Mouse (Mus musculus) midbrain, embryonic 10.5 days (tissue): Measurements from ENCODE around the gene Eid1. TPM values are rescaled to one million over a fixed set of nuclear protein-coding genes. Genes with fewer than 3 reads are reported as not detected.

Source experiments
- DNase-seq: peaks from one replicate; pipeline ENCODE4 v3.0.0-alpha.2; 2017; ENCODE audit warnings: low spot score
- H3K27ac ChIP-seq: fragments of 300-500 bp; sonication (generic); replicated peaks from 2 replicates; pipeline ENCODE4 v1.5.1; 2016; ENCODE audit warnings: mild to moderate bottlenecking
- H3K27me3 ChIP-seq: fragments of 300-500 bp; sonication (generic); 2 replicates; pipeline ENCODE4 v1.6.1; 2016; ENCODE audit warnings: low read depth, mild to moderate bottlenecking; ENCODE audit not compliant: poor library complexity, severe bottlenecking
- H3K36me3 ChIP-seq: fragments of 300-500 bp; sonication (generic); 2 replicates; pipeline ENCODE4 v1.6.1; 2016; ENCODE audit warnings: mild to moderate bottlenecking, moderate library complexity
- H3K4me1 ChIP-seq: fragments of 300-500 bp; sonication (generic); 2 replicates; pipeline ENCODE4 v1.6.1; 2016
- H3K4me3 ChIP-seq: fragments of 300-500 bp; sonication (generic); 2 replicates; pipeline ENCODE4 v1.5.1; 2016; ENCODE audit warnings: mild to moderate bottlenecking, moderate library complexity
- H3K9me3 ChIP-seq: fragments of 300-500 bp; sonication (generic); replicated peaks from 2 replicates; pipeline ENCODE4 v1.6.1; 2016; ENCODE audit warnings: mild to moderate bottlenecking
- WGBS: fragments of 180-500 bp; shearing (Covaris S2); methylation state at CpG from one replicate; pipeline ENCODE4 v1.1.7; 2016; 5-methylcytosine and 5-hydroxymethylcytosine counted together
- polyA plus RNA-seq: library from polyadenylated mRNA; unstranded; fragments of >200 nt; fragmentation: Nextera tagmentation; extraction: Ambion mirVana; gene quantifications from 2 replicates; pipeline ENCODE4 v1.2.1, GENCODE M21; 2016

Eid1 gene
- 125 and 148 TPM in 2 replicates for polyA plus RNA-seq

DNA sequence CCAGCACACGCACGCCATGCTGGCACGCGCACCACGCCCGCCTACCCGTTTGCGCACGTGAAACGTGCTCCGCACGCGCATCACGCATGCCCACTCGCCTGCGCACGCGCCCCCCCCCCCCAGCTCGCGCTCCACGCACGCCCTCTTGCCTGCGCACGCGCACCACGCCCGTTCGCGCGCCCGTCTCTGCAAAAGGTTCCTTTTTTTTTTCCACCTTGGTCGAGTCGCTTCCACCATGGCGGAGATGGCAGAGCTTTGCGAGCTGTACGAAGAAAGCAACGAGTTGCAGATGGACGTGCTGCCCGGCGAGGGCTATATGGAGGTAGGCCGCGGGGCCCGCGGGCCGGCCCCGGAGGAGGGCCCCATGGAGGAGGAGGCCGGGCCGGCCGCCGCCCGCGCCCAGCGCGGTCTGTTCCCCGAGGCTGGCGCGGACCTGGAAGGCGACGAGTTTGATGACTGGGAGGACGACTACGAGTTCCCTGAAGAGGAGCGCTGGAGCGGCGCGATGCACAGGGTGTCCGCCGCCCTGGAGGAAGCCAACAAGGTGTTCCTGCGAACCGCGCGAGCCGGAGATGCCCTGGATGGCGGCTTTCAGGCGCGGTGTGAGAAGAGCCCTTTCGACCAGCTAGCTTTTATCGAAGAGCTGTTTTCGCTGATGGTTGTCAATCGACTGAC, at the start of gene Eid1:
Gene Eid1 (plus strand): TSS at position 139 of the 675 bp plus-strand sequence.
- Histone ChIP-seq H3K36me3 (no peaks in the 10 kb centered on the region), H3K27me3 (no peaks in the 10 kb centered on the region), H3K4me1 (peaks cover 25% of the 10 kb centered on the region), H3K9me3 (no peaks in the 10 kb centered on the region), H3K4me3 (peak within 1 kb of the TSS; percentile 85), H3K27ac (peak within 1 kb of the TSS; percentile 95)
- peak; percentile 85 for DNase-seq
- WGBS = under 1% methylated on average over 63 of the region's 79 CpGs

DNA sequence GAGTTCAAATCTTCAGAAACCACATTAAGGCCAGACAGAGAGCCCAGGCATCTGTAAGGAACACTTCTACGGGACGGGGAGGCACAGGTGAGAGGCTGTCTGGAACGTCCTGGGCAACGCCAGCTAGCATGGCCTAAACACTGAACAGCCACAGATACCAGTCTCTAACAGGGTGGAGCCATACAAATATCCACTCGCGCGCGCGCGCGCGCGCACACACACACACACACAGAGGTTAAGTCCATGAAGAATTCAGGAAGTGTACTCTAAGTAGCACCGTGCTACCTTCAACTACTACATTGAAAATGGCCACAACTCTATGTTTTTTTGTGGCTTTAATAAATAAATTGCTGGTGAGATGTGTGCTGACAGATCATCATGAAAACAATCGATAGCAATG, 49.7 kb upstream of the Eid1 start:
- Histone ChIP-seq H3K9me3 (no peaks in the 10 kb centered on the region), H3K4me1 (peaks cover 37% of the 10 kb centered on the region), H3K4me3 (peak overlapping the region; percentile 93)

DNA sequence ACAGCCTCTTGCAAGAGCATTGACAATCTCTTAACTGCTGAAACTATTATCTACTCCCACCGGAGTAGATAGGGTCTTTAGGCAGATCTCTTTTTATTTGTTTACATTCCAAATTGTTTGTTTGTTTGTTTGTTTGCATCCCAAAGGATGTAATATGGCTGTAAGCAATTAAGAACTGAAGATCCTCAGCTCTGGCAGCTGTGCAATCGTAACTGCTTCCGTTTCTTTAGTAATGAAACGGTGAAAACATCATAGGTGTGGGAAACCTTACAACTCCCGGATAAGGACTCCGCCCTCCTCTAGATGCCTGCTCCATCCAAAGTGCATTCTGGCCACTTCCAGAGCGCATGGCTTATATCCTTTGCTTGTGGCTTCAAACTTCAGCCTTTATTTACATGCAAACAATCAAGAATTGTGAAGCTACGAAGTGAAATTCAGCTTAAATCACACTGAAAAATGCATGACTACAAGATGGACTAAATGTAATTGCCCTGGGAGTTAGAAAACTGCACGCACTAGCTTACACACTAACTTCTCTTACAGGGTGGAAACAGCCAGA, 48.7 kb upstream of the Eid1 start:
- Histone ChIP-seq H3K4me3 (peak overlapping the region; percentile 93), H3K27me3 (no peaks in the 10 kb centered on the region), H3K36me3 (peaks cover 15% of the 10 kb centered on the region), H3K9me3 (no peaks in the 10 kb centered on the region), H3K4me1 (peaks cover 37% of the 10 kb centered on the region), H3K27ac (peak overlapping the region; percentile 89)
- no peak for DNase-seq
- 24% methylated on average over 9 of the region's 9 CpGs for WGBS

More for the DNA sequence above, 49.7 kb upstream of the Eid1 start:
- Histone ChIP-seq H3K36me3 (peaks cover 24% of the 10 kb centered on the region), H3K27me3 (no peaks in the 10 kb centered on the region), H3K27ac (no peak overlapping the region)
- WGBS = 95% methylated on average over 15 of the region's 15 CpGs
- DNase-seq = no peak

DNA sequence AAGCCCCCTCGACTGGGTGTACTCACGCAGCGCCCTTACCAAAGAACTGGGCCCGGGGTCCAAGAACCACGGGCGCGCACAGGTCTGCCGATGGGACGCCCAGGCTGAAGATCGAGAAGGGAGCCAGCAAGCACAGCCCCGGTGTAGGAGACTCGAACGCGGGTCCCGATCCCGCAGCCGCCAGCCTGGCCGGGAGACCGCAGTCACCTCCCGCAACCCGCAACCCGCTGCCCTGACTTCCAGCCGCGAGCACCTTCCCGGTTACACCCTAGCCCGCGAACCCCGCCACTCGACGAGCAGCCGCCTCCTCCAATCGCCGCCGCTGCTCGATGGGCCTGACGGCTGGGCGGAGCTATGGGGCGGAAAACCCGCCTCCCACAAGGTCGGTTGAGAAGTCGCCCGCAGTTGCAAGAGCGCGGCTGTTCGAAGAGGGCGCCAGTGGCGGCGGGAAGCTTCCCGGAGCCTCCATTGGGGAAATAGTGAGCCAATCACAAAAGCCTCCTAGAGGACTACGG, 48.0 kb upstream of the Eid1 start, which contains the start of gene Cep152:
Gene Cep152 (minus strand): TSS at position 277 of the 515 bp plus-strand sequence.
- Histone ChIP-seq H3K9me3 (no peaks in the 10 kb centered on the region), H3K36me3 (peaks cover 8% of the 10 kb centered on the region), H3K4me1 (peaks cover 37% of the 10 kb centered on the region), H3K4me3 (peak within 1 kb of the TSS; percentile 93), H3K27ac (peak within 1 kb of the TSS; percentile 89), H3K27me3 (no peaks in the 10 kb centered on the region)
- peak; percentile 98 for DNase-seq
- WGBS = under 1% methylated on average over 50 of the region's 50 CpGs

DNA sequence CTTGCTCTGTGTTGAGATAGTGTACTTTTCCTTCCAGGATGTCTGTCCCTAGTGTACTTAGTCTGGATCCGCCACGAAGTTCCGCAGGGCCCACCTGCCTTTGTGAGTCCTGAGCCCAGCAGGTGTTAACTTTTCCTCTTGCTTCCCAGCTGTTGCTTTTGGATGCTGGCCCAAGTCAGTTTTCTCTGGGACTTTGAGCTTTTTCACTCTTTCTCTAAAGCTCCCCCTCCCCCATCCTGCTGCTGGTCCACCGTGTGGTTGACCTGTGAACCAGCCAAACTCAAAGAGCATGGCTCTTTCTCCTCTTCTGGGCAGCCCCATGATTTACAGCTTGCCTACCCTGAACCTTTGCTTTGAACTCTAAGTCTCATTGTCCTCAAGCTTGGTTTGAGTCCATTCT, 46.4 kb upstream of the Eid1 start:
- no peak overlapping the region for H3K4me3 ChIP-seq
- H3K36me3 ChIP-seq = no peaks in the 10 kb centered on the region
- DNase-seq = no peak
- H3K9me3 ChIP-seq = 0 out of 2 replicates have a peak, but pooled peaks cover 3% of the 10 kb centered on the region
- no peak overlapping the region for H3K27ac ChIP-seq
- WGBS = 82% methylated on average over 4 of the region's 4 CpGs
- peaks cover 30% of the 10 kb centered on the region for H3K4me1 ChIP-seq
- no peaks in the 10 kb centered on the region for H3K27me3 ChIP-seq

DNA sequence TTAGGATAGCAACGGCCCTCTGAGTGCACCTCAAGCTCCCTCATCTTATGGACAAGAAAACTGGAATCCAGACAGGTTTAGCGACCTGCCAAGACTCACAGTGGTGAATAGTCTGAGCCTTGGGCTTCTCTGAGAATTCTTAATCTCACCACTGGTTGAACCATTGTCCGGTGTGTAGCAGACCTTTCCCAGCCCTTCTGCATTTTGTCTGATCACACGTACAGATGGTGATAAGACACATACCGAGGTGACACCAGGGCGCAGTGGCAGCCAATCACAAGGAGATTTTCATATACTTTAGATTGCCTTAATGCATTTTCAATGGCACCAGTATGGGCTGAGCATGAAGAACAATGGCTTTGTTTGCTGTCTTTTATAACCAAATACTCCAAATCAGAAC, 44.4 kb upstream of the Eid1 start:
- no peak overlapping the region for H3K4me3 ChIP-seq
- DNase-seq = no peak
- H3K9me3 ChIP-seq = 0 out of 2 replicates have a peak, but pooled peaks cover 3% of the 10 kb centered on the region
- no peaks in the 10 kb centered on the region for H3K27me3 ChIP-seq
- no peak overlapping the region for H3K27ac ChIP-seq
- no peaks in the 10 kb centered on the region for H3K36me3 ChIP-seq
- WGBS = 93% methylated on average over 6 of the region's 6 CpGs
- H3K4me1 ChIP-seq = peaks cover 18% of the 10 kb centered on the region

DNA sequence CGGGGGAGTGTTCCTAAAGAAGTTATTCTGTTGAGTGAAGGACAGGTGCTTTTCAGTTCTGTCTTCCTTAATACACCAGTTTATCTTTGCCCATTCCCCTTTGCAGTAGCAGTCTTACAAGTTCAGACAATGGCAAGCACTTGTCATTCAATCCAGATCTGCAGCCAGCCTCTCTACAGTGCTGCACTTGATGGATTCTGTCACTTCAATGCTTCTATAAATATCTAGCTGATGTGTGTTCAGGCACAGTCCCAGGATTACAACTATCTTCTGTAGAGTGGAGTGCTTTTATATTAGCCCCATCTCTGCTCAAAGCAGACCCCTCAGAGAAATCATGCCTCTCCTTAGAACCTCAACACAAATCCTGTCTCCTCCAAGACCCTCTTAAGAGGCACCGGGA, 42.9 kb upstream of the Eid1 start:
- H3K9me3 ChIP-seq = 0 out of 2 replicates have a peak, but pooled peaks cover 3% of the 10 kb centered on the region
- H3K4me3 ChIP-seq = no peak overlapping the region
- H3K36me3 ChIP-seq = no peaks in the 10 kb centered on the region
- no peak for DNase-seq
- H3K27me3 ChIP-seq = no peaks in the 10 kb centered on the region
- H3K27ac ChIP-seq = no peak overlapping the region
- 98% methylated on average over 2 of the region's 2 CpGs for WGBS
- peaks cover 8% of the 10 kb centered on the region for H3K4me1 ChIP-seq

DNA sequence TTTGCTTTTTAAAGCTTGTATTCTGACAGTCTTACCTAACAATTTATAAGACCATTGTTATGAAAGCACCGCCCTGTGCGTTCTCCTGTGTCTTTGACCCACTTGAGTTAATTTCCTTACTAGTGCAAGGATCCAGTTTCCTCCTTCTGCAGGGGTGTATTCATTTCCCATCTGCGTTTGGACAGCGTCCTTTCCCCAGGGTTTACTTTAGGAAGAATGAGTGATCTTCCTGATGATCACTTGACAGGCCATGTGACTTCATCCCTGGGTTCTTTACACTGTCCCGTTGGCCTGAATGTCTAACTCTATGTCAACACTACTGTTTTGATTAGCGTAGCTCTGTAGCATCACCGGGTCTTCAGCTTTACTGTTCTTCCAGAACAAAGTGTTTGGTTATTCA, 35.6 kb upstream of the Eid1 start:
- 90% methylated on average over 7 of the region's 7 CpGs for WGBS
- Histone ChIP-seq H3K36me3 (no peaks in the 10 kb centered on the region), H3K9me3 (0 out of 2 replicates have a peak, but pooled peaks cover 5% of the 10 kb centered on the region), H3K4me1 (peaks cover 4% of the 10 kb centered on the region), H3K27me3 (no peaks in the 10 kb centered on the region), H3K27ac (no peak overlapping the region), H3K4me3 (no peak overlapping the region)
- no peak for DNase-seq

DNA sequence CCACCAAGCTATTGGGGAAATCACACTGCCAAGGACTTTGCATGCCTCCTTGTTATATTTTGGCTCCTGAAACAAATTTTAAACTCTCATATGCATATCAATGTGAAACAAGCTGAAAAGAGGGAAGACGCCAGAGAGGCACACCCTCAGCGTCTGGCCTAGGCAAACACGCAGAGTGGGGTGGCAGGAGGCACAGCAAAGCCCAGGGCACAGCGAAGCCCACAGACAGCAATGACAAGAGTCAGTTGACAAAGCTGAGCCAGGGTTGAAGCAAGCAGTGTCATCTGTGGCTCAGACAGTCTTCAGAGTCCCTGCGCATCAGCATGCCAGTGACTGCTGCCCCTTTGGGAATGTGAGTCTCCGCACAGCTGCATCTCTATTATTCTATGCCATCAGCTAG, 28.0 kb upstream of the Eid1 start:
- no peak for DNase-seq
- Histone ChIP-seq H3K27me3 (no peaks in the 10 kb centered on the region), H3K36me3 (no peaks in the 10 kb centered on the region), H3K9me3 (no peaks in the 10 kb centered on the region), H3K27ac (no peak overlapping the region; the same call in 1 of the 2 replicates), H3K4me3 (no peak overlapping the region), H3K4me1 (peaks cover 9% of the 10 kb centered on the region)
- WGBS = 81% methylated on average over 6 of the region's 6 CpGs

DNA sequence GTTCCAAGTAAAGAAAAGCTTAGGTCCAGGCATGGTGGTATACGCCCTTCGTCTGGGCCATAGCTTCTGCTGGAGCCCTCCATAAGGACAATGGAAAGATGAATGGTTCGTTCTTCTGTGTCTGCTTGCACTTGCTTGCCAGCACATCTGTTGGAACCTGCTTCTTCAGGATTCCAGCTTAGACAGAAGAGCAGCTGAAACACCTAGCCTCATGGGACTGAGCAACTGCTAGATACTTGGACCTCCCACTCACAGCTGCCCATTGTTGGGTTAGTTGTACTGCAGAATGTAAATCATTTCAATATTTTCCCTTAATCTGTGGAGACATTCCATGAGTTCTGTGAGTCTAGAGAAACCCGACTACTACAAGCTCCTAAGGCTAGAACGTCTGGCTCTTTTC, 22.9 kb upstream of the Eid1 start:
- no peak overlapping the region for H3K4me3 ChIP-seq
- H3K27ac ChIP-seq = no peak overlapping the region
- peaks cover 7% of the 10 kb centered on the region for H3K4me1 ChIP-seq
- no peaks in the 10 kb centered on the region for H3K36me3 ChIP-seq
- WGBS = 93% methylated on average over 5 of the region's 5 CpGs
- H3K9me3 ChIP-seq = no peaks in the 10 kb centered on the region
- no peaks in the 10 kb centered on the region for H3K27me3 ChIP-seq
- no peak for DNase-seq

DNA sequence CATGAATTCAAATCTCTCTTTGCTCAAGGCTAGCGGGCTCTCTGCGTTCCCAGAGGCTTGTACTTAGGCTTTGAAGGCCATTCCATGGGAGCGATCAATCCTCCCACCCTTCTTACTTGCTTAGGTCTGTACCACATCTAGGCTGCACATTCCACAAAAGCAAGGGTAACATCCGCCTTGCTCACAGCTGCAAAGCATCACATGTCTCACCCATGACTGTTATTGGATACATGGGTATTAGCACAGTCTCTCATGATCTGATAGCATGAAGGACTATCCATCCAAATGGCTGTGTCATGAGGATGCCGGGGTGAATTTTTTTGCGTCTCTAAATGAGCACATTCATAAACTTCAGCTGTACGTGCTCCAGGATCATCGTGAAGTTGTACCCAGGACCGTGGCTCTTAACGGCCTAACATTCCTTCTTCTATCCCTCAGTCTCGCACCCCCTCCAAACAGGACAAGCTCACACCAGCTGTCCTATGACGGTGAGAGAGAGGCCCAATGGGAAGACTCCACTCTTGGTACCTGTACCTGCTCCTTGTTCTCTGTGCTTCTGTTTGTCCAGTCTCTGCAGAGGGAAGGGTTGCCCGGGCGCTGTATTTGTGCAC, 22.0 kb upstream of the Eid1 start:
- H3K27ac ChIP-seq = no peak overlapping the region
- 93% methylated on average over 14 of the region's 14 CpGs for WGBS
- DNase-seq = no peak

DNA sequence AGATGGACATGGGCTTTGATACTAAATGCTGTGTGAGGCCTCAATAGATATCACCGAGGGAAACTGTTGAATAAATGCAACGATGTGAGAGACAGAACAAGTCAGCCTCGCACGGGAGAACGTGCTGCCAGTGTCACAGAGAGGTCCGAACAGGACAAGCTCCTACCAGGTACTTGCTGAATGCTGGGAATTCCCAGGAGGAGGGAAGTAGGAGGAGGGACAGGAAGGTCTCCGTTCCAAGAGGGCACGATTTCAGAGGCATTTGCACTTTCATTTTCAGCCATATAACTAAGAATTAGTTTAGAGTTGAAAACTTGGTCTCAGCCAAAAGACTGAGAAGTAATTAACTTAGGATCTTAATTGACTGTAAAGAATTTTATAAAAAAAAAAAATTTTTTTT, 21.3 kb upstream of the Eid1 start:
- H3K27me3 ChIP-seq = no peaks in the 10 kb centered on the region
- DNase-seq = no peak
- no peak overlapping the region for H3K4me3 ChIP-seq
- H3K4me1 ChIP-seq = peaks cover 5% of the 10 kb centered on the region
- no peaks in the 10 kb centered on the region for H3K9me3 ChIP-seq
- 75% methylated on average over 8 of the region's 8 CpGs for WGBS
- H3K27ac ChIP-seq = no peak overlapping the region
- no peaks in the 10 kb centered on the region for H3K36me3 ChIP-seq

More for the DNA sequence above, 22.0 kb upstream of the Eid1 start:
- H3K9me3 ChIP-seq = no peaks in the 10 kb centered on the region
- peaks cover 5% of the 10 kb centered on the region for H3K4me1 ChIP-seq
- no peaks in the 10 kb centered on the region for H3K27me3 ChIP-seq
- no peak overlapping the region for H3K4me3 ChIP-seq
- H3K36me3 ChIP-seq = no peaks in the 10 kb centered on the region

DNA sequence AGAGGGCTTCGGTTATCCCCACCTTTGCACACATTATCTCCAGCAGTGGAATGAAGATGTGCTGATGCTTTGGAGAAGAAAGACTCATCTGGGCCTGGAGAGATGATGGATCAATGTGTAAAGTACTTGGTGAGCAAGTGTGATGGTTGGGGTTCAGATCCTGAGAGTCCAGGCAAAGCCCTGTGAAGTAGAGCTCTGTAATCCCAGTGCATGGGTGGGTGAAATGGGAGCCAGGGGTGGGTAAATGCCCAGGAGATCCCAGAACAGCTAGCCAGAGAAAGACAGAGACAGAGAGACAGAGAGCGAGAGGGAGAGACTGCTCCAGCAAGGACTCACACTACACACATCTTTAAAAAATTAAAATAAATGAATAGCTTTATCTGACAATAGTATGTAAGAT, 19.6 kb upstream of the Eid1 start:
- Histone ChIP-seq H3K4me1 (peaks cover 5% of the 10 kb centered on the region), H3K4me3 (no peak overlapping the region), H3K27ac (no peak overlapping the region), H3K36me3 (no peaks in the 10 kb centered on the region), H3K9me3 (no peaks in the 10 kb centered on the region), H3K27me3 (no peaks in the 10 kb centered on the region)
- DNase-seq = no peak
- WGBS = 89% methylated on average over 2 of the region's 2 CpGs
